Mouse (Mus musculus) adrenal gland, adult 18-20 months (tissue): Measurements from ENCODE around the gene Zmynd15. TPM values are rescaled to one million over a fixed set of nuclear protein-coding genes. Genes with fewer than 3 reads are reported as not detected.
A peak's percentile ranks its signal among the peaks of the same experiment; 100 is the strongest.

ENCODE experiments used
- DNase-seq, 2 experiments: peaks; one replicate each; pipeline ENCODE4 v3.0.0; 2021 to 2022; ENCODE audit warnings: low spot score in 2 of 2
- microRNA-seq, 2 experiments: library from miRNA; unstranded; fragments of <30 nt; microRNA quantifications; one replicate each; pipeline ENCODE4 v1.2.0; 2021; ENCODE audit warnings: borderline number of aligned reads in 2 of 2
- total RNA-seq, 2 experiments: library from RNA; stranded (reverse); gene quantifications; 1 replicate in 1 of 2; 2 replicates in 1 of 2; pipeline ENCODE4 v1.2.3; 2021

Gene Zmynd15
- total RNA-seq, 2 experiments from 2014 or later, result 2.8 to 2.9 TPM

DNA sequence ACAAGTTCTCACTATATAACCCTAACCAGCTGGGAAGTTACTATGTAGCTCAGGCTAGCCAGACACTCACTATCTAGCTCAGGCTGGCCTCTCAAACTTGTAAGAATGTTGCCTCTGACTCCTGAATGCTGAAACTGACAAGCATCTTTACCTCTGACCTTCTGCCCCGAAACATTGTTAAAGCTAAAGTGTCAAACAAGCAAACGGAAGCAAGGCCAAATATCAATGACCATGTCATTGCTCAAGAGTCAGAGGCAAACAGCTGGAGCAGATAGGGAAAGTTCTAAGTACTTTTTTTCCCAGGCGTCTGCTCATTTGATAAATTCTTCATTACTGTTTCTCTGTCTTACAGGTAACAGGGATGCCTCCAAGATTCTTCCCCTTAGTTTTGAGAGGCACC is 42.8 kb downstream of the Zmynd15 start:
- no peak for DNase-seq

GRCm38 (mm10) chr11:70504970-70505369 is 45.7 kb downstream of the Zmynd15 start, which contains the start of gene Tm4sf5:
Tm4sf5 (plus strand) TSS chr11:70505244.
- DNase-seq, result no peak

- DNase-seq, result peak; percentile 65 to 72
These were observed 47.2 kb downstream of the Zmynd15 start for GRCm38 (mm10) chr11:70506385-70506784.

- no peak for DNase-seq
These were observed 47.8 kb downstream of the Zmynd15 start for GRCm38 (mm10) chr11:70506962-70507515.

DNA sequence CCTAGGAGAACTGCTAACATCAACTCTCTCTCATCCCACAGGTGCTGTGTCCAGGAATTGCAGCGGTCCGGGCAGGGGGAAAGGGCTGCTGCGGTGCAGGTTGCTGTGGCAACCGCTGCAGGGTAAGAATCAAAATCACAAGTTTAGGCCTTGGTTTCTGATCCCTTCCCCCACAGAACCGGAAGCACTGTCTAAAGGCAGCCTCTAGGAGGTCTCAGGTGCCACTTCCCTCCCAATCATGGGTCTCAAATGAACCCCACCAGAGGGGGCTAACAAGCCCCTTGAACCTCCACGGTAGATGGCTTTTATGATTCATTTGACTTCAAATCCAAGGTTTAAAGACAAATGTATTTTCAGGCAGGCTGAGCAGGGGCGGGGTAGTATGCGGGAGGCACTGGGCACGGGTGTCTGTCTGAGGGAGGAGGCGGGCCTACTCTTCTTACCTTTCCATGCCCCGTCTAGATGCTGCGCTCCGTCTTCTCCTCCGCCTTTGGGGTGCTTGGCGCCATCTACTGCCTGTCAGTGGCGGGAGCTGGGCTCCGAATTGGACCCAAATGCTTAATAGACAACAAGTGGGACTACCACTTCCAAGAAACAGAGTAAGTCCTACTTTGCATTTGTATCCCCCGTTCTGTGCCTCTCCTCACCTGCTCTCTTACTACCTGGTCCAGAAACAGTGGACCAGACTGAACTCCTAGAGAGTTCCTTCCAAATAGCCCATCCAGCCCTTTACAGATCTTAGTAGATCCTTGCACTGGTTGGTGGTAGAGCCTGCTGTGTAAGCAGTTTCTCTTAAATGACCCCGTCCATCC is 50.7 kb downstream of the Zmynd15 start:
- DNase-seq, result peak in 1 of 2 experiments; percentile 47

- no peak for DNase-seq
These were observed 52.0 kb downstream of the Zmynd15 start for GRCm38 (mm10) chr11:70511242-70511641.

- DNase-seq, result no peak
These were observed 52.6 kb downstream of the Zmynd15 start for GRCm38 (mm10) chr11:70511825-70512224.

DNA sequence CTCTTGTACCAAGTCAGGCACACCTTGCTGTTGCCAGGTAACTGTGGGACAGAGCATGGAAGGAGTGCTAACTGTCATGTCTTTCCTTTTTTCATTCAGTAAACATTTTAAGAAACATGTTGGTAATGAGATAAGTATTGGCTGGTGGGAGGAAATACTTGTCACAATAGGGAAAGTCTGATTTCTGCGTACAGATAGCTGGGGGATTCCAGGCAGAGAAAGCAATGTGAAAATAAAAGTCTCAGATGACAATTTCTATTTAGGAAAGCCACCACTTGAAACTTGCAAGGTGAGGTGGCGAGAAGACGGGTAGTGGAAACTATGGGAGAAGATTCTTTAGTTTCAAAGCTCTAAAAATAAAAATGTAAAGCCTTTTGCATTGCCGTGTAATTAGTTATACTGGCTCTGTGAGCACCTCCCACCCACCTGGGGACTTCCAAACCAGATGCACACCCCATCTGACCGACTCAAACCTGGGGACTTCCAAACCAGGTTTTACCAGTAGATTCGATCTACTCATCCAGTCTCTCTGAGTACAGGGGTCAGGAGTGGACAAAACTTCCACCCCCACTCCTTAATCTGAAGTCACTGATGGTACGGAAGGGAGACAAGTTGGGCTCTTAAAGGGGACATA is 53.6 kb downstream of the Zmynd15 start:
- no peak for DNase-seq

DNA sequence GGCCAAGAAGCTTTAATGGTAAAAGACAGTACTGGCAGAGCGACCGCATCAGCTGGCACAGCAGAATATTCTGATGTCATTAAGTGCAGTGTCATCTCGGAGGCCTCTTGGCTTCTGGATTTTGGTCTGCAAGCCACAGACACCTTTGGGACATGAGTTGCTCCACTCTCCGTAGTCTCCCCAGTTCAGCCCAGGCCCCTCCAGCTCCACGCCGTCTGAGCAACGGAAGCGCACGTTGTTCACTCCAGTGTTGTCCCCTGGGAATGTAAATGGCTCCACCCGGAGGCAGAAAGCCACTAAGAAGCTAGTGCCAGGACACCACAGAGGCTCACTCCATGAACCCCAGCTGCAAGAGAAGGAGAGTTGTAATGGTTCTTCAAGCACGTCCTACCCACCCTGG is 54.3 kb downstream of the Zmynd15 start:
- no peak for DNase-seq

- DNase-seq, result no peak
These were observed 55.1 kb downstream of the Zmynd15 start, which contains the start of gene Vmo1 for GRCm38 (mm10) chr11:70514288-70514687. Vmo1 (minus strand) TSS chr11:70514616.

Small RNAs within 50 kb of the gene (microRNA-seq; reads per million reads assigned to microRNA genes)
- 0 to 1.8 reads per million in 2 experiments for gene Mir7115

Other genes starting within 250 kb of the Zmynd15 start
- gene Slc16a11, start 246.7 kb upstream of the Zmynd15 start, total RNA-seq, result 1 to 10 TPM in 1 of 2 experiments, under 1 TPM in 1; 0.53 to 1.1 TPM
- 1 to 10 TPM; 2.4 to 2.9 TPM for gene Slc16a13, start 238.4 kb upstream of the Zmynd15 start, total RNA-seq
- gene Bcl6b, start 229.6 kb upstream of the Zmynd15 start, total RNA-seq, result 10 to 100 TPM in 1 of 2 experiments, 1 to 10 TPM in 1; 7.4 to 22.5 TPM
- gene 0610010K14Rik, start 221.5 kb upstream of the Zmynd15 start, total RNA-seq, result 10 to 100 TPM; 33.7 to 37.3 TPM
- gene Gm21988, start 219.6 kb upstream of the Zmynd15 start, total RNA-seq, result 1 to 10 TPM; 4.3 to 5.3 TPM
- gene Rnasek, start 219.6 kb upstream of the Zmynd15 start, total RNA-seq, result 100 to 1,000 TPM; 179 to 279 TPM
- gene Alox12, start 204.1 kb upstream of the Zmynd15 start, total RNA-seq, result 1 to 10 TPM in 1 of 2 experiments, under 1 TPM in 1; 0.96 to 1.1 TPM
- not detected for gene Alox12e, start 136.8 kb upstream of the Zmynd15 start, total RNA-seq
- gene Alox15, start 107.4 kb upstream of the Zmynd15 start, total RNA-seq, result 1 to 10 TPM; 2.8 to 7.9 TPM
- 10 to 100 TPM; 17.3 to 21.3 TPM for gene Pelp1, start 49.4 kb upstream of the Zmynd15 start, total RNA-seq
- gene Arrb2, start 26.8 kb upstream of the Zmynd15 start, total RNA-seq, result 10 to 100 TPM; 21.4 to 25.4 TPM
- 10 to 100 TPM; 17.0 to 18.0 TPM for gene Med11, start 7.5 kb upstream of the Zmynd15 start, total RNA-seq
- 10 to 100 TPM; 11.3 to 18.3 TPM for gene Cxcl16, start 551 bp downstream of the Zmynd15 start, total RNA-seq
- gene Tm4sf5, start 45.8 kb downstream of the Zmynd15 start, total RNA-seq, result not detected
- not detected for gene Vmo1, start 55.2 kb downstream of the Zmynd15 start, total RNA-seq
- gene Gltpd2, start 59.8 kb downstream of the Zmynd15 start, total RNA-seq, result not detected
- 100 to 1,000 TPM; 271 to 281 TPM for gene Psmb6, start 65.9 kb downstream of the Zmynd15 start, total RNA-seq
- gene Gm40193, start 73.5 kb downstream of the Zmynd15 start, total RNA-seq, result not detected
- gene Pld2, start 80.6 kb downstream of the Zmynd15 start, total RNA-seq, result 1 to 10 TPM; 6.8 to 8.2 TPM
- gene Mink1, start 103.4 kb downstream of the Zmynd15 start, total RNA-seq, result 10 to 100 TPM; 45.8 to 49.6 TPM
- gene 4930544D05Rik, start 156.4 kb downstream of the Zmynd15 start, total RNA-seq, result not detected
- gene Chrne, start 159.8 kb downstream of the Zmynd15 start, total RNA-seq, result under 1 TPM in 1 of 2 experiments, not detected in 1; 0.38 TPM
- gene Gp1ba, start 179.7 kb downstream of the Zmynd15 start, total RNA-seq, result under 1 TPM in 1 of 2 experiments, not detected in 1; 0.22 TPM
- gene Rnf167, start 187.8 kb downstream of the Zmynd15 start, total RNA-seq, result 10 to 100 TPM; 72.6 to 80.7 TPM
- gene Slc25a11, start 188.0 kb downstream of the Zmynd15 start, total RNA-seq, result 100 to 1,000 TPM; 131 to 138 TPM
- gene Pfn1, start 195.2 kb downstream of the Zmynd15 start, total RNA-seq, result 100 to 1,000 TPM; 619 to 923 TPM
- gene Eno3, start 197.8 kb downstream of the Zmynd15 start, total RNA-seq, result 10 to 100 TPM; 29.0 to 44.2 TPM
- gene Spag7, start 210.0 kb downstream of the Zmynd15 start, total RNA-seq, result 10 to 100 TPM; 70.4 to 91.3 TPM
- 10 to 100 TPM; 43.7 to 54.7 TPM for gene Camta2, start 228.7 kb downstream of the Zmynd15 start, total RNA-seq
- gene Inca1, start 240.7 kb downstream of the Zmynd15 start, total RNA-seq, result 10 to 100 TPM in 1 of 2 experiments, 1 to 10 TPM in 1; 6.8 to 14.0 TPM
- gene Kif1c, start 241.1 kb downstream of the Zmynd15 start, total RNA-seq, result 100 to 1,000 TPM; 153 to 212 TPM